In the genomic region with DNA sequence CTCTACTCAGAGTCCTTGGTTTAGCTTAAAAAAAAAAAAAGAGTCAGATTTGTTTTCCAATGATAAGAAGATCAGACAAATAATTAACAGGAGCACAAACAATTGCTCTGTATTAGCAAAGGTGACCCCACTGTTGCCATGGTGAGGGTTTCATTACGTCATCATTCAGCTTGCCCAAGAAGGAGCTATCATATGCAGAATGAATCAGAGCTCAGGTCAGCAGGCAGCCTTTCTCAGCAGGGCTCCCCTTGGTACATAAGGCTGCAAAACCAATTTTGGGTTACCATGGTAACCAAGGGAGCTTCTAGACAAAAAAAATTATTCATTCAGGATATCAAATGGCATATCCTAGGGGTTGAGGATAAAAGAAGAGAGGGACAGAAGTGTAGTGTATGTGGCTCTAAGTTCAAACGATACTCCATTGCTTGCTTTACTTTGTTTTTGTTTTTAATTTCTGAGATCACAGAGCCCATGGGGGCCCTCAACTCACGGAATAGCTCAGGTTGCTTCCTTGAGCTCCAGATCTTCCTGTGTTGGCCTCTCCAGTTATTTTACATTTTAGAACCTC, we compare ENCODE assay signal across 11 mouse cellular contexts. TPM values are rescaled to one million over a fixed set of nuclear protein-coding genes. Genes with fewer than 3 reads are reported as not detected.
DNase-seq lines count a peak whose midpoint lies in the region; ATAC-seq and TF ChIP-seq lines count a peak whose summit lies in the region.
"Had no signal": no experiment of that assay in that cellular context is flagged by ENCODE, and none has a peak within 500 bp of the region (broad histone marks: within the 10 kb centered on the region; RNA-seq: fewer than 3 reads in every experiment).

No protein-coding gene starts in this region.

- no peak overlapping the region for H3K4me2 ChIP-seq in hindbrain, postnatal 0 days (ENCODE audit: low read depth, low read length)
- no peak overlapping the region for H3K4me2 ChIP-seq in stomach, embryonic 16.5 days (ENCODE audit: low read depth, low read length)
- H3K4me2 ChIP-seq: embryonic facial prominence, embryonic 13.5 days; limb, embryonic 15.5 days had no signal

- WGBS in heart, embryonic 10.5 days: 68% methylated on average over 3 of the region's 3 CpGs
- 24% methylated on average over 3 of the region's 3 CpGs for WGBS in hindbrain, postnatal 0 days
- 64% methylated on average over 3 of the region's 3 CpGs for WGBS in stomach, embryonic 16.5 days

- no peak overlapping the region for H3K4me3 ChIP-seq in heart, embryonic 10.5 days
- H3K4me3 ChIP-seq in hindbrain, postnatal 0 days (ENCODE audit: low read length): no peak overlapping the region
- no peak overlapping the region for H3K4me3 ChIP-seq in stomach, embryonic 16.5 days (replicated peaks; ENCODE audit: low read length)
- H3K4me3 ChIP-seq: embryonic facial prominence, embryonic 13.5 days; limb, embryonic 15.5 days had no signal

- H3K36me3 ChIP-seq in heart, embryonic 10.5 days: no peaks in the 10 kb centered on the region
- H3K36me3 ChIP-seq in hindbrain, postnatal 0 days (ENCODE audit: insufficient read depth, low read length): no peaks in the 10 kb centered on the region
- no peaks in the 10 kb centered on the region for H3K36me3 ChIP-seq in stomach, embryonic 16.5 days (ENCODE audit: control insufficient read depth, insufficient read depth, low read length)
- H3K36me3 ChIP-seq: embryonic facial prominence, embryonic 13.5 days; limb, embryonic 15.5 days had no signal

- DNase-seq in heart, adult 11 months: peak; percentile 70
- no peak for DNase-seq in heart, embryonic 10.5 days (ENCODE audit: low spot score)
- DNase-seq in adrenal gland, postnatal 14 days: peak; percentile 43
- DNase-seq in hindbrain, postnatal 0 days (ENCODE audit: low spot score): peak; percentile 69
- DNase-seq in gastrocnemius, postnatal 25 days: no peak
- no peak for DNase-seq in layer of hippocampus, postnatal 14 days (ENCODE audit: low spot score in 2 of 2)
- DNase-seq: gastrocnemius, postnatal 10 days had no signal

- H3K27me3 ChIP-seq in heart, embryonic 10.5 days (ENCODE audit: insufficient read depth, poor library complexity, severe bottlenecking): no peaks in the 10 kb centered on the region
- H3K27me3 ChIP-seq in hindbrain, postnatal 0 days (ENCODE audit: insufficient read depth, low read length): no peaks in the 10 kb centered on the region
- no peaks in the 10 kb centered on the region for H3K27me3 ChIP-seq in stomach, embryonic 16.5 days (ENCODE audit: control insufficient read depth, insufficient read depth, low read length)
- H3K27me3 ChIP-seq: embryonic facial prominence, embryonic 13.5 days; limb, embryonic 15.5 days had no signal

- TF ChIP-seq CTCF in hindbrain, postnatal 0 days (IDR thresholded peaks at IDR 0.05; ENCODE audit: low read depth): no peak

- no peaks in the 10 kb centered on the region for H3K9me3 ChIP-seq in heart, embryonic 10.5 days
- H3K9me3 ChIP-seq in hindbrain, postnatal 0 days (ENCODE audit: low read length): no peaks in the 10 kb centered on the region
- no peaks in the 10 kb centered on the region for H3K9me3 ChIP-seq in stomach, embryonic 16.5 days (replicated peaks; ENCODE audit: control insufficient read depth, low read length)
- H3K9me3 ChIP-seq: embryonic facial prominence, embryonic 13.5 days; limb, embryonic 15.5 days had no signal

- H3K9ac ChIP-seq in hindbrain, postnatal 0 days (replicated peaks; ENCODE audit: low read length): no peak overlapping the region
- H3K9ac ChIP-seq in stomach, embryonic 16.5 days (ENCODE audit: low read length): no peak overlapping the region
- H3K9ac ChIP-seq: embryonic facial prominence, embryonic 13.5 days; limb, embryonic 15.5 days had no signal

- peak; percentile 78 for ATAC-seq in hindbrain, postnatal 0 days
- 0 out of 2 replicates have a peak, but pooled peaks have one; percentile 62 for ATAC-seq in stomach, embryonic 16.5 days (ENCODE audit: insufficient read depth, low FRiP score)

- H3K27ac ChIP-seq in heart, embryonic 10.5 days: no peak overlapping the region
- no peak overlapping the region; the same call in 1 of the 2 replicates for H3K27ac ChIP-seq in hindbrain, postnatal 0 days
- no peak overlapping the region for H3K27ac ChIP-seq in stomach, embryonic 16.5 days (ENCODE audit: low read length)
- H3K27ac ChIP-seq: embryonic facial prominence, embryonic 13.5 days; limb, embryonic 15.5 days had no signal

- H3K4me1 ChIP-seq in heart, embryonic 10.5 days: no peaks in the 10 kb centered on the region
- 0 out of 2 replicates have a peak, but pooled peaks cover 3% of the 10 kb centered on the region for H3K4me1 ChIP-seq in hindbrain, postnatal 0 days (ENCODE audit: insufficient read depth, low read length)
- no peaks in the 10 kb centered on the region for H3K4me1 ChIP-seq in stomach, embryonic 16.5 days (ENCODE audit: control insufficient read depth, insufficient read depth, low read length)
- H3K4me1 ChIP-seq: limb, embryonic 15.5 days had no signal

RNA-seq across cellular contexts. Expression of a gene that starts 2.2 kb away (rescaled TPM):
- 34.4 and 38.1 TPM in 2 replicates for polyA plus RNA-seq in heart, embryonic 10.5 days (2016; fragmentation: Nextera tagmentation; extraction: Ambion mirVana)
- 42.5 and 43.1 TPM in 2 replicates for total RNA-seq in adrenal gland, postnatal 14 days (2021)
- total RNA-seq in hindbrain, postnatal 0 days (2014; rRNA removed): 26.1 and 34.1 TPM in 2 replicates
- 33.9 and 38.2 TPM in 2 replicates for polyA plus RNA-seq in hindbrain, postnatal 0 days (2015; fragmentation: Nextera tagmentation; extraction: Ambion mirVana)
- 31.9 and 35.7 TPM in 2 replicates for polyA plus RNA-seq in stomach, embryonic 16.5 days (2015; fragmentation: Nextera tagmentation; extraction: Ambion mirVana)
- total RNA-seq in gastrocnemius, postnatal 25 days (2021): 10 to 100 TPM; 19.4 to 27.1 TPM
- total RNA-seq in layer of hippocampus, postnatal 14 days (2021): 10 to 100 TPM; 39.0 to 40.6 TPM

RNA-seq across cellular contexts. Expression of a gene that starts 29.0 kb away (rescaled TPM):
- 9.0 and 11.0 TPM in 2 replicates for polyA plus RNA-seq in heart, embryonic 10.5 days (2016; fragmentation: Nextera tagmentation; extraction: Ambion mirVana)
- 8.3 and 8.4 TPM in 2 replicates for total RNA-seq in adrenal gland, postnatal 14 days (2021)
- 23.9 and 28.1 TPM in 2 replicates for total RNA-seq in hindbrain, postnatal 0 days (2014; rRNA removed)
- polyA plus RNA-seq in hindbrain, postnatal 0 days (2015; fragmentation: Nextera tagmentation; extraction: Ambion mirVana): 24.7 and 25.3 TPM in 2 replicates
- polyA plus RNA-seq in stomach, embryonic 16.5 days (2015; fragmentation: Nextera tagmentation; extraction: Ambion mirVana): 7.5 and 9.2 TPM in 2 replicates
- under 1 TPM; 0.46 to 0.51 TPM for total RNA-seq in gastrocnemius, postnatal 25 days (2021)
- total RNA-seq in layer of hippocampus, postnatal 14 days (2021): 10 to 100 TPM; 11.2 to 12.0 TPM
- total RNA-seq: hematopoietic stem cell, adult 5-6 weeks had no signal

RNA-seq across cellular contexts. Expression of a gene that starts 53.9 kb away (rescaled TPM):
- 50.3 and 61.2 TPM in 2 replicates for polyA plus RNA-seq in heart, embryonic 10.5 days (2016; fragmentation: Nextera tagmentation; extraction: Ambion mirVana)
- 51.4 and 55.7 TPM in 2 replicates for total RNA-seq in adrenal gland, postnatal 14 days (2021)
- 8.7 and 10.6 TPM in 2 replicates for total RNA-seq in hindbrain, postnatal 0 days (2014; rRNA removed)
- 38.3 and 42.5 TPM in 2 replicates for polyA plus RNA-seq in hindbrain, postnatal 0 days (2015; fragmentation: Nextera tagmentation; extraction: Ambion mirVana)
- polyA plus RNA-seq in stomach, embryonic 16.5 days (2015; fragmentation: Nextera tagmentation; extraction: Ambion mirVana): 66.6 and 71.3 TPM in 2 replicates
- 10 to 100 TPM; 30.5 to 30.9 TPM for total RNA-seq in gastrocnemius, postnatal 25 days (2021)
- 10 to 100 TPM; 26.5 to 29.4 TPM for total RNA-seq in layer of hippocampus, postnatal 14 days (2021)

Comparison
In these comparisons a context has a peak if more than half of its experiments do, and no peak if none do; other contexts are left out.
1. DNase-seq: peak in heart, adult 11 months (single experiment), adrenal gland, postnatal 14 days (single experiment) and hindbrain, postnatal 0 days (single experiment); none in heart, embryonic 10.5 days (single experiment), gastrocnemius, postnatal 25 days (single experiment) and layer of hippocampus, postnatal 14 days (0 of 2).